Mouse (Mus musculus) intestine, embryonic 15.5 days (tissue): ENCODE measurements around the gene Nell2. TPM values are rescaled to one million over a fixed set of nuclear protein-coding genes. Genes with fewer than 3 reads are reported as not detected.

ENCODE experiments used
- ATAC-seq: fragments of 200-750 bp; cut with Nextera tagmentation; 2 replicates; pipeline ENCODE4 v1.8.0; 2017; ENCODE audit warnings: moderate TSS enrichment, moderate library complexity
- H3K27ac ChIP-seq: fragments of 300-500 bp; sonication (generic); 2 replicates; pipeline ENCODE4 v1.5.1; 2015; ENCODE audit warnings: mild to moderate bottlenecking, inconsistent platforms
- H3K27me3 ChIP-seq: fragments of 300-500 bp; sonication (generic); replicated peaks from 2 replicates; pipeline ENCODE4 v1.6.1; 2015; ENCODE audit warnings: inconsistent platforms
- H3K36me3 ChIP-seq: fragments of 300-500 bp; sonication (generic); 2 replicates; pipeline ENCODE4 v1.6.1; 2015; ENCODE audit warnings: inconsistent platforms
- H3K4me1 ChIP-seq: fragments of 300-500 bp; sonication (generic); replicated peaks from 2 replicates; pipeline ENCODE4 v1.6.1; 2015; ENCODE audit warnings: inconsistent platforms
- H3K4me2 ChIP-seq: fragments of 300-500 bp; sonication (generic); replicated peaks from 2 replicates; pipeline ENCODE4 v1.6.1; 2015; ENCODE audit warnings: mild to moderate bottlenecking, inconsistent platforms
- H3K4me3 ChIP-seq: fragments of 300-500 bp; sonication (generic); replicated peaks from 2 replicates; pipeline ENCODE4 v1.5.1; 2015; ENCODE audit warnings: inconsistent platforms
- H3K9ac ChIP-seq: fragments of 300-500 bp; sonication (generic); 2 replicates; pipeline ENCODE4 v1.6.1; 2015; ENCODE audit warnings: inconsistent platforms
- H3K9me3 ChIP-seq: fragments of 300-500 bp; sonication (generic); 2 replicates; pipeline ENCODE4 v1.6.1; 2016; ENCODE audit warnings: inconsistent platforms
- WGBS: fragments of 180-500 bp; shearing (Covaris S2); methylation state at CpG from one replicate; pipeline ENCODE4 v1.1.7; 2015; 5-methylcytosine and 5-hydroxymethylcytosine counted together
- polyA plus RNA-seq: library from polyadenylated mRNA; unstranded; fragments of >200 nt; fragmentation: Nextera tagmentation; extraction: Ambion mirVana; gene quantifications from 2 replicates; pipeline ENCODE4 v1.2.1, GENCODE M21; 2015

The Nell2 gene
- polyA plus RNA-seq, 1 experiment from 2014 or later: 13.7 TPM

DNA sequence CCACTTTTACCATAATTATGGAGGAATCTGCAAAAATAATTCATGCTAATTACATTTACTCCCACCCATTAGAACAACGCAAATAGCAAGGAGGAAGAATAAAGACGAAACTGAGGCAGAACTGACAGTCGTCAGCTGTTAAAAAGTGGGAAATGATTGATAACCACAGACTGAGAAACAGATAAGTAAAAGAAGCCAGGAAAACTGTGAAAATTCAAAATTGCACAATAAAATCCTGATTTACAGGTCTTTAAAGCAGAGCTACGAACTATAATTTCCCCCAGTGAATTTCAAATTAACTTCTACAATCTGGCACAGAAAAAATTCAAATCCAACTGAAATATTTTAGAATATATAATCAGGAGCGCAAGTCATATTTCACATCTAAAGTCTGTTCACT lies 138.0 kb downstream of the Nell2 start:
- no peak overlapping the region for H3K27ac ChIP-seq
- no peaks in the 10 kb centered on the region for H3K36me3 ChIP-seq
- no peak for ATAC-seq
- no peaks in the 10 kb centered on the region for H3K4me1 ChIP-seq
- no peak overlapping the region for H3K4me2 ChIP-seq
- no peak overlapping the region for H3K4me3 ChIP-seq
- H3K9ac ChIP-seq: no peak overlapping the region
- WGBS: 85% methylated on average over 5 of the region's 5 CpGs
- no peaks in the 10 kb centered on the region for H3K9me3 ChIP-seq
- no peaks in the 10 kb centered on the region for H3K27me3 ChIP-seq

GRCm38 (mm10) chr15:95388950-95389349 lies 139.4 kb downstream of the Nell2 start:
- 55% methylated on average over 4 of the region's 4 CpGs for WGBS
- no peaks in the 10 kb centered on the region for H3K36me3 ChIP-seq
- no peaks in the 10 kb centered on the region for H3K9me3 ChIP-seq
- H3K4me2 ChIP-seq: no peak overlapping the region
- H3K27ac ChIP-seq: no peak overlapping the region
- H3K4me1 ChIP-seq: no peaks in the 10 kb centered on the region
- no peak overlapping the region for H3K4me3 ChIP-seq
- no peaks in the 10 kb centered on the region for H3K27me3 ChIP-seq
- H3K9ac ChIP-seq: no peak overlapping the region
- ATAC-seq: no peak

DNA sequence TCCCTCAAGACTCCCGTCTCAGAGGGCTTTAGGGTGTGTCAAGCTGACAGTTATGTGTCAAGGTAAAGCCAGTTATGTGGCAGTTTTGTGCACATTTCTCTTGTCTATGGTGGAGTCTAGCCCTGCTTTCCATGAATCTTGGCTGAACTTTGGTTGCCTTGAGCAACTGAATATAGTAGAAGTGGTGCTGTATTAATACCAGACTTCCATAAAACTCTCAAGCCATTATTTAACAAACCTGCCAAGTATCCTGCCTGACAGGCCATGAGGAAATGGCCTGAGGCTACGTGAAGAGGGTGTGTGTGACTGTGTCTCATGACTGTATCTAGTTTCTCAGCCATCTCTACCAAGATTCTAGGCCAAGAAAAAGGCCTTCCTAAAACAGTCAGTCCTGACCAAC lies 147.5 kb downstream of the Nell2 start:
- H3K36me3 ChIP-seq: no peaks in the 10 kb centered on the region
- H3K27ac ChIP-seq: no peak overlapping the region
- no peaks in the 10 kb centered on the region for H3K9me3 ChIP-seq
- H3K4me2 ChIP-seq: no peak overlapping the region
- WGBS: 58% methylated on average over 2 of the region's 2 CpGs
- no peak for ATAC-seq
- no peaks in the 10 kb centered on the region for H3K27me3 ChIP-seq
- H3K4me1 ChIP-seq: no peaks in the 10 kb centered on the region
- no peak overlapping the region for H3K4me3 ChIP-seq
- no peak overlapping the region for H3K9ac ChIP-seq

- WGBS: 78% methylated on average over 16 of the region's 16 CpGs
- ATAC-seq: no peak
- H3K36me3 ChIP-seq: no peaks in the 10 kb centered on the region
- H3K4me3 ChIP-seq: no peak overlapping the region
- no peaks in the 10 kb centered on the region for H3K27me3 ChIP-seq
- no peaks in the 10 kb centered on the region for H3K9me3 ChIP-seq
- no peak overlapping the region for H3K9ac ChIP-seq
- H3K4me2 ChIP-seq: no peak overlapping the region
- H3K4me1 ChIP-seq: no peaks in the 10 kb centered on the region
- no peak overlapping the region for H3K27ac ChIP-seq
Observed at GRCm38 (mm10) chr15:95370720-95371395, 157.5 kb downstream of the Nell2 start.

GRCm38 (mm10) chr15:95368185-95368584 lies 160.2 kb downstream of the Nell2 start:
- Histone ChIP-seq H3K36me3 (no peaks in the 10 kb centered on the region), H3K4me2 (no peak overlapping the region), H3K4me3 (no peak overlapping the region), H3K27ac (no peak overlapping the region), H3K9me3 (no peaks in the 10 kb centered on the region), H3K27me3 (no peaks in the 10 kb centered on the region), H3K4me1 (no peaks in the 10 kb centered on the region), H3K9ac (no peak overlapping the region)
- WGBS: 91% methylated on average over 10 of the region's 10 CpGs
- no peak for ATAC-seq

GRCm38 (mm10) chr15:95366506-95366905 lies 161.9 kb downstream of the Nell2 start:
- 72% methylated on average over 3 of the region's 3 CpGs for WGBS
- Histone ChIP-seq H3K9ac (no peak overlapping the region), H3K4me2 (no peak overlapping the region), H3K9me3 (no peaks in the 10 kb centered on the region), H3K27me3 (no peaks in the 10 kb centered on the region), H3K36me3 (no peaks in the 10 kb centered on the region), H3K27ac (no peak overlapping the region), H3K4me1 (no peaks in the 10 kb centered on the region), H3K4me3 (no peak overlapping the region)
- ATAC-seq: no peak

GRCm38 (mm10) chr15:95354806-95355205 lies 173.6 kb downstream of the Nell2 start:
- ATAC-seq: no peak
- H3K4me2 ChIP-seq: no peak overlapping the region
- no peak overlapping the region for H3K27ac ChIP-seq
- H3K4me3 ChIP-seq: no peak overlapping the region
- no peaks in the 10 kb centered on the region for H3K4me1 ChIP-seq
- WGBS: 80% methylated on average over 1 of the region's 1 CpGs
- H3K9ac ChIP-seq: no peak overlapping the region
- no peaks in the 10 kb centered on the region for H3K27me3 ChIP-seq
- no peaks in the 10 kb centered on the region for H3K36me3 ChIP-seq
- H3K9me3 ChIP-seq: no peaks in the 10 kb centered on the region

DNA sequence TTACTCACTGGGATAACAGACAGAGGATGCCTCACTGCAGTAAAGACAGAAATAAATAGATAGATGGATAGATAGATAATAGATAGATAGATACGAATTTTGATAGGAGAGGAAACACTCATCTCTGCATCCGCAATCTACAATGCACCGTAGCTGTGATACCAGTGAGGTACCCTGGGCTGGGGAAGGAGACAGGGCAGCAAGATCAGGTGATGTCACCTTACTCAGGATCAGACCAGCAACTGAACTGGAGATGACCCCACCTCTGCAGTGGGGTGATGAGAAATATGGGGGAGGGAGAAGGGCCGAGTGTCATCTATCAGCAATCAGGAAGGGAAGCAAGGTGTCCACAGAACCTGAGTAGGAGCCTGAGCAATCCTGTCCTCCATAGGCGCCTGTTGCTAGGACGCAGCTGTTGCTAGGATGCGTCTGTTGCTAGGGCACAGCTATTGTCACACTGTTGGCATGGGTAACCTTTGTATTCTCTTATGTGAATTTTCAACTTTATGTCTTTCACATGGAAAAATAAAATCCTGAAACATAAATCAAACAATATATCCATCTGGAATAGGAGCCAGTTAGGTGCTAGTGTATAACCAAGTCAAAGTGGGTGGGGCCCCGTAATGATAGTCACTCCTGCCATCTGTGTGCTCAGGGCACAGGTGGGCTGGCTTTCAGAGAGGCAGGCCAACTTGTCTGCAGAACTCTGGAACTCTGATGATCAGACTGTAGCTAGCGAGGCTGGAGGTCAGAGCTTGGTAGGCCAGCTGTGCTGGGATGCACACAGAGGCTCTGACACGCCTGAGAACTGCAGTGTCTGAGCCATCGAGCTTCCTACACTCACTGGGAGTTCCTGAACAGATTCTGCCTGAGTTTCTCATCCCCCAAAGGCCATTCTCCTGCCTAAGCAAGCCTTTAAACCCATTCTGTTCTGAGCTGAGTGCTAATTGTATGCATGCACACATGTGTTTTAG lies 193.7 kb downstream of the Nell2 start:
- H3K9ac ChIP-seq: no peak overlapping the region
- no peak overlapping the region for H3K4me2 ChIP-seq
- ATAC-seq: no peak
- H3K27me3 ChIP-seq: no peaks in the 10 kb centered on the region
- H3K9me3 ChIP-seq: no peaks in the 10 kb centered on the region
- no peaks in the 10 kb centered on the region for H3K4me1 ChIP-seq
- no peak overlapping the region for H3K4me3 ChIP-seq
- no peaks in the 10 kb centered on the region for H3K36me3 ChIP-seq
- WGBS: 82% methylated on average over 11 of the region's 11 CpGs
- no peak overlapping the region for H3K27ac ChIP-seq

- no peaks in the 10 kb centered on the region for H3K27me3 ChIP-seq
- ATAC-seq: no peak
- no peak overlapping the region for H3K4me3 ChIP-seq
- no peak overlapping the region for H3K27ac ChIP-seq
- WGBS: 69% methylated on average over 4 of the region's 4 CpGs
- no peaks in the 10 kb centered on the region for H3K9me3 ChIP-seq
- no peaks in the 10 kb centered on the region for H3K4me1 ChIP-seq
- no peaks in the 10 kb centered on the region for H3K36me3 ChIP-seq
- H3K9ac ChIP-seq: no peak overlapping the region
- H3K4me2 ChIP-seq: no peak overlapping the region
Observed at GRCm38 (mm10) chr15:95333229-95333628, 195.1 kb downstream of the Nell2 start.

DNA sequence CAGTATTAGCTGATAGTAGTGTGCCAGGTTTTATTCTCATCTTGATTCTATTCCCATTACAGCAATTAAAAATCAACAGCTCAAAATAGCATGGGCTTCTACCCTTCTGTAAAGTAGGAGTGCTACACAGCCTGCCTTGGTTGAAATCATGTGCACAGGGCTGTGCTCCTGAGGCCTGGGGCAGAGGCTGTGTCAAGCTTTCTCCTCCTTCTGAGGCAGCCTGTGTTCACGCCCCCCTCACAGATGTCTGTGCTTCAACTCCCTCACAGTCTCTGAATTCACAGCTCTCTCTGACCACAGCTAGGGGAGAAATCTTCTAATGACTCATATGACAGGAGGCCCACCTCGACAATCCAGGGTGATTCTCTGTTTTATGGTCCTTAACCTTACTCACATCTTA lies 197.4 kb downstream of the Nell2 start:
- Histone ChIP-seq H3K4me3 (no peak overlapping the region), H3K9ac (no peak overlapping the region), H3K27me3 (no peaks in the 10 kb centered on the region), H3K36me3 (no peaks in the 10 kb centered on the region), H3K9me3 (no peaks in the 10 kb centered on the region), H3K4me1 (no peaks in the 10 kb centered on the region), H3K4me2 (no peak overlapping the region), H3K27ac (no peak overlapping the region)
- ATAC-seq: no peak
- WGBS: 51% methylated on average over 2 of the region's 2 CpGs

- H3K4me3 ChIP-seq: no peak overlapping the region
- ATAC-seq: no peak
- no peaks in the 10 kb centered on the region for H3K36me3 ChIP-seq
- 90% methylated on average over 2 of the region's 2 CpGs for WGBS
- no peak overlapping the region for H3K4me2 ChIP-seq
- no peaks in the 10 kb centered on the region for H3K4me1 ChIP-seq
- no peaks in the 10 kb centered on the region for H3K9me3 ChIP-seq
- no peak overlapping the region for H3K9ac ChIP-seq
- H3K27me3 ChIP-seq: no peaks in the 10 kb centered on the region
- no peak overlapping the region for H3K27ac ChIP-seq
Observed at GRCm38 (mm10) chr15:95322744-95323143, 205.6 kb downstream of the Nell2 start.

GRCm38 (mm10) chr15:95316626-95317025 lies 211.7 kb downstream of the Nell2 start:
- no peaks in the 10 kb centered on the region for H3K27me3 ChIP-seq
- no peak for ATAC-seq
- H3K4me3 ChIP-seq: no peak overlapping the region
- no peak overlapping the region for H3K4me2 ChIP-seq
- H3K9me3 ChIP-seq: no peaks in the 10 kb centered on the region
- no peaks in the 10 kb centered on the region for H3K4me1 ChIP-seq
- H3K36me3 ChIP-seq: no peaks in the 10 kb centered on the region
- 48% methylated on average over 4 of the region's 4 CpGs for WGBS
- no peak overlapping the region for H3K9ac ChIP-seq
- no peak overlapping the region for H3K27ac ChIP-seq

DNA sequence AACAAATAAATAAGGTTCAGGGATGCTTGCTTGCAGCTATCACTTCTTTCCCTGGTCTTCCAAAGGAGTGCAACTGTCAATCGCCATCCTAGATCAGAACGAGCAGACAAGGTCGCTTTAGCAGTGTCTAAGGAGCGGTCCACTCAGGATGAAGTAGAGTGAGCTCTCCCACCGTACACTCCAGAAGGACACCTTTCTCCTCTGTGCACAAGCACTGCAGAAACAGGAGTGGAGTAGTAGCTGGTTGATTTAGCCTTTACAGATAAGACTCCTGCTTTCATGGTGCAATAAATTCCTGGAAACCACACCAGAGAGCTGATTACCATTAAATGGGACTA lies 213.6 kb downstream of the Nell2 start:
- no peaks in the 10 kb centered on the region for H3K4me1 ChIP-seq
- no peaks in the 10 kb centered on the region for H3K27me3 ChIP-seq
- no peak overlapping the region for H3K9ac ChIP-seq
- ATAC-seq: no peak
- no peaks in the 10 kb centered on the region for H3K9me3 ChIP-seq
- WGBS: 89% methylated on average over 5 of the region's 5 CpGs
- no peak overlapping the region for H3K27ac ChIP-seq
- H3K4me3 ChIP-seq: no peak overlapping the region
- H3K4me2 ChIP-seq: no peak overlapping the region
- H3K36me3 ChIP-seq: no peaks in the 10 kb centered on the region
